Mouse (Mus musculus): ENCODE measurements at regions not wholly inside any gene's neighbourhood (a gene's known extent, or its start where the extent isn't known, plus 50 kb on each side); places are given as distances from the start of the nearest gene placed in this dataset.

- WGBS = 15% methylated on average over 11 of the region's 11 CpGs
- H3K4me3 ChIP-seq = peak overlapping the region; percentile 12; the same call in 1 of the 2 replicates
- peak overlapping the region; percentile 49 for H3K4me2 ChIP-seq
- no peaks in the 10 kb centered on the region for H3K27me3 ChIP-seq
- no peaks in the 10 kb centered on the region for H3K9me3 ChIP-seq
- no peak overlapping the region for H3K27ac ChIP-seq (replicated peaks)
- peaks cover 18% of the 10 kb centered on the region for H3K4me1 ChIP-seq (replicated peaks)
- no peak for ATAC-seq (ENCODE audit: low read depth)
- H3K36me3 ChIP-seq = no peaks in the 10 kb centered on the region
- H3K9ac ChIP-seq = 0 out of 2 replicates have a peak overlapping the region, but pooled peaks have one; percentile 38
Observed at GRCm38 (mm10) chr1:168598191-168598667, 166.2 kb upstream of the Pbx1 start.

DNA sequence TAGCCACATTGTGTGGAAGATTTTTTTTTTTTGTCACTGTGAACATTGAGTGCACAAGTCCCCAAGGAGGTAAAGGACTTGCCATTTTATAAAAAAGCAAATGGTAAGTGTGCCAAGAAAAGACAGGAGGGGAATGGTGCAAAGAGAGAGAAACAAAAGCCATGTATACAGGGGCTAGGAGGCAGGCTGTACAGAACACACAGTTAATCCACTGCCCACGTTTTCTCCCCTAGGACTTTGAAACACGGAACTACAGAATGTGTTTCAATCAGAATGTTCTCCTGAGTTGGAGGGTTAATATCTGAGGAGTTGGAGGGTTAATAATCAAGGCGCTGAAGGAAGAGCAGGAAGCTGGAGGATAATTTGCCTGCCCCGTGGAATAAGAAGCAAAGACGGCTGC lies 165.4 kb upstream of the Pbx1 start:
- Histone ChIP-seq H3K4me1 (replicated peaks) (peaks cover 18% of the 10 kb centered on the region), H3K27ac (replicated peaks) (peak overlapping the region; percentile 38; the same call in 1 of the 2 replicates), H3K9ac (peak overlapping the region; percentile 35; the same call in 1 of the 2 replicates), H3K4me2 (peak overlapping the region; percentile 49), H3K9me3 (no peaks in the 10 kb centered on the region), H3K36me3 (no peaks in the 10 kb centered on the region), H3K27me3 (no peaks in the 10 kb centered on the region), H3K4me3 (no peak overlapping the region)
- 13% methylated on average over 5 of the region's 5 CpGs for WGBS
- no peak for ATAC-seq (ENCODE audit: low read depth)

DNA sequence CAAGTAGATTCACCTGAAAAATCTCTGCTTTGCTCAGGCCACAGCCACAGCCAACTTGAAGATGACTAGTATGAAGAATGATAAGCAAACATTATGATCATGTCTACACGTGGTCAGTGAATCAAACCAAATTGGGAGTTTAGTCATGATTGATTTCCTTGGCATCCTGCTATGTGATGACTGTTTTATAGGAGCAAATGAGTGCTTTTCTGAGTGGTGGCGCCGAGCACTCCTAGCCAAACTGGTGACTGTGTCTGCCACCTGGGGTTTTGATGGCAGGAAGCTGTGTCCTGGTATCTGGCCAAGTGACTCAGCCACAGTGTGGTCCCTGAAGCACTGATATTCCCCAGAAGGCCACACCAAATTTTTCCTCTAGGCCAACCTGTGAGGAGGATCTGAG lies 152.1 kb upstream of the Pbx1 start:
- WGBS = 53% methylated on average over 3 of the region's 3 CpGs
- Histone ChIP-seq H3K36me3 (no peaks in the 10 kb centered on the region), H3K9ac (no peak overlapping the region), H3K4me1 (replicated peaks) (no peaks in the 10 kb centered on the region), H3K4me3 (no peak overlapping the region), H3K4me2 (no peak overlapping the region), H3K27ac (replicated peaks) (no peak overlapping the region), H3K27me3 (no peaks in the 10 kb centered on the region), H3K9me3 (no peaks in the 10 kb centered on the region)
- ATAC-seq (ENCODE audit: low read depth) = no peak

- Histone ChIP-seq H3K4me1 (replicated peaks) (no peaks in the 10 kb centered on the region), H3K4me3 (no peak overlapping the region), H3K4me2 (no peak overlapping the region), H3K27me3 (no peaks in the 10 kb centered on the region), H3K9me3 (no peaks in the 10 kb centered on the region), H3K36me3 (no peaks in the 10 kb centered on the region), H3K9ac (no peak overlapping the region), H3K27ac (replicated peaks) (no peak overlapping the region)
- no peak for ATAC-seq (ENCODE audit: low read depth)
- WGBS = 86% methylated on average over 5 of the region's 5 CpGs
Observed at GRCm38 (mm10) chr1:168582434-168582833, 150.4 kb upstream of the Pbx1 start.

DNA sequence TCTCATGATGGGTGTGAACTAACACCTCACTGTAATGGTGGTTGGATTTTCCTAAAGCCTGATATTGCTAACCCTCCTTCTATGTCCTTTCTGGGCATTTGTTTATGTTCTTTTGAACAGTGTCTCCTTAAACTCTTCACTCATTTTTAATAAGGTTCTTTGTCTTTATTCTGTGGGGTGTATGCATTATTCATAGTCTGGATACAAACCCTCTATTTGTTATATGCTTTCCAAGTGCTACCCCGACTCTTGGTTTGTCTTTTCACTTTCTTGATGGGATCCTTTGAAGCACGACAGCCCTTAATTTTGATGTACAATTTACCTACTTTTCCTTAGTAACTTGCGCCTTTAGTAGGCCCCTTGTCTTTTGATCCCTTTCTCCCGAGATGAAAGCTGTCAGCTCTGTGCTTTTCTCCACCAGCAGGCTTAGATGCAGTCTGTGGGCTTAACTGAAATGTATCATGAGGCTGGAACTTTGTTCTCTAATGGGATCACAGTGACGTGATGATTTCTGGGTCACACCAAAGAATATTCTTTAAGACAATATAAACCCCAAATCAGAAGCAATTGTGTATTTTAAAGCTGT lies 138.0 kb upstream of the Pbx1 start:
- no peaks in the 10 kb centered on the region for H3K9me3 ChIP-seq
- 47% methylated on average over 5 of the region's 5 CpGs for WGBS
- no peak for ATAC-seq (ENCODE audit: low read depth)
- H3K9ac ChIP-seq = no peak overlapping the region
- H3K4me1 ChIP-seq (replicated peaks) = no peaks in the 10 kb centered on the region
- no peaks in the 10 kb centered on the region for H3K27me3 ChIP-seq
- H3K36me3 ChIP-seq = no peaks in the 10 kb centered on the region
- no peak overlapping the region for H3K4me2 ChIP-seq
- no peak overlapping the region for H3K4me3 ChIP-seq
- H3K27ac ChIP-seq (replicated peaks) = no peak overlapping the region

- Histone ChIP-seq H3K27me3 (no peaks in the 10 kb centered on the region), H3K27ac (replicated peaks) (no peak overlapping the region), H3K9ac (no peak overlapping the region), H3K4me3 (no peak overlapping the region), H3K36me3 (no peaks in the 10 kb centered on the region), H3K9me3 (no peaks in the 10 kb centered on the region), H3K4me2 (no peak overlapping the region), H3K4me1 (replicated peaks) (no peaks in the 10 kb centered on the region)
- WGBS = 80% methylated on average over 3 of the region's 3 CpGs
- no peak for ATAC-seq (ENCODE audit: low read depth)
Observed at GRCm38 (mm10) chr1:168552394-168552793, 120.3 kb upstream of the Pbx1 start.

DNA sequence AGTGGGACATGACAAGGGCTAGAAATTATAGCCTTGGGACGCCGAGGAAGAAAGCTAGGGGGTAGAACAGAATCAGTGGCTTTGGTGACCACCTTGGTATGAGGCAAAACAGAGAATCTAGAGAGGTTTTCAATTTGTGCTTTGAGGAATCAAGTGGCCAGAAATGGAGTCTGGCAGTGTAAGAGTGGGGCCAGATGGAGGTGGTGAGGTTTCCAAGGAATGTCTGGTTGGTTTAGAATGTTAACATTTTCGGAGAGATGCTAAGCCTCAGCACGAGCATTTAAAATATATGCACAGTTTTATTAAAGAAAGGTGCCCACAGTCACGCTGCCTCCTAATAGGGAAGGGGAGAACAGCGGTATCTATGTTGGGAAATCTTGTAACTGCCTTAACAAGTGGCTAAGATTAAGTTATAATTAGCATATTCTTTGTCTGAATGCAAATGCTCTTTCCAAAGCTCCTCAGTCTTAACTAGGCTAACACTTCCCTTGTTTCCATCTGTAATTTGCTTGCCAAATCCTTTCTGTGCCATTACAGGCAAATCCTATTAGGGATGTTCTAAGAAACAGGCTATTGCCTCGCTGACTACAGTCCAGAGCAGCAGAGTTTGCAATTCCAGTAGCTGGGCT lies 117.9 kb upstream of the Pbx1 start:
- WGBS = 42% methylated on average over 7 of the region's 7 CpGs
- no peak for ATAC-seq (ENCODE audit: low read depth)

DNA sequence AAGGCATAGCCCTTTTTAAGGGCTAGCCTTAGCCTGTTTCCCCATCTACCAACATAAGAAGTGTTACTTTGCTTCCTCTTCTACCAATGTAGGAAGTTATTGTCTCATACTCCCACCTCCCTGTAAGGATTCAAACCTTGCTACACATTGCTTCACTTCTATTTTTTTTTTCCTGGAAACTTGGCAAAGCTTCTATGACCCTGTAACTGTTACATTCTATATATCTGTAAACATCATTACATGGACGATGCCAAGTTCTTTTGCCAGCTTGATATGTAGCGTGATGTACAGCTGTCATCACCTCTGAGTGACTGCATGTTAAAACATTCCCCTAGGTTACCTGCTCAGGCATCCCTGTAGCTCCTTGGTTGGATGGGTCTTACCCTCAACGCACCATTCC lies 114.1 kb upstream of the Pbx1 start:
- Histone ChIP-seq H3K4me3 (no peak overlapping the region), H3K4me2 (no peak overlapping the region), H3K9ac (no peak overlapping the region), H3K27ac (replicated peaks) (no peak overlapping the region), H3K36me3 (no peaks in the 10 kb centered on the region), H3K27me3 (no peaks in the 10 kb centered on the region), H3K9me3 (no peaks in the 10 kb centered on the region), H3K4me1 (replicated peaks) (no peaks in the 10 kb centered on the region)
- ATAC-seq (ENCODE audit: low read depth) = no peak
- WGBS = 98% methylated on average over 3 of the region's 3 CpGs

More for the DNA sequence above, 117.9 kb upstream of the Pbx1 start:
- H3K4me1 ChIP-seq (replicated peaks) = no peaks in the 10 kb centered on the region
- H3K27me3 ChIP-seq = no peaks in the 10 kb centered on the region
- H3K9me3 ChIP-seq = no peaks in the 10 kb centered on the region
- H3K27ac ChIP-seq (replicated peaks) = 0 out of 2 replicates have a peak overlapping the region, but pooled peaks have one; percentile 42
- H3K4me2 ChIP-seq = no peak overlapping the region
- no peak overlapping the region for H3K4me3 ChIP-seq
- H3K36me3 ChIP-seq = no peaks in the 10 kb centered on the region
- no peak overlapping the region for H3K9ac ChIP-seq

- Histone ChIP-seq H3K36me3 (no peaks in the 10 kb centered on the region), H3K4me1 (replicated peaks) (no peaks in the 10 kb centered on the region), H3K9me3 (no peaks in the 10 kb centered on the region), H3K27me3 (no peaks in the 10 kb centered on the region), H3K4me2 (no peak overlapping the region), H3K27ac (replicated peaks) (no peak overlapping the region), H3K4me3 (no peak overlapping the region), H3K9ac (no peak overlapping the region)
- no peak for ATAC-seq (ENCODE audit: low read depth)
- 82% methylated on average over 7 of the region's 7 CpGs for WGBS
Observed at GRCm38 (mm10) chr1:168545072-168545780, 113.2 kb upstream of the Pbx1 start.

GRCm38 (mm10) chr1:168541231-168541630 lies 109.2 kb upstream of the Pbx1 start:
- Histone ChIP-seq H3K4me3 (no peak overlapping the region), H3K9ac (no peak overlapping the region), H3K27me3 (no peaks in the 10 kb centered on the region), H3K4me2 (no peak overlapping the region), H3K4me1 (replicated peaks) (no peaks in the 10 kb centered on the region), H3K36me3 (no peaks in the 10 kb centered on the region), H3K27ac (replicated peaks) (no peak overlapping the region), H3K9me3 (no peaks in the 10 kb centered on the region)
- 76% methylated on average over 2 of the region's 2 CpGs for WGBS
- ATAC-seq (ENCODE audit: low read depth) = no peak

DNA sequence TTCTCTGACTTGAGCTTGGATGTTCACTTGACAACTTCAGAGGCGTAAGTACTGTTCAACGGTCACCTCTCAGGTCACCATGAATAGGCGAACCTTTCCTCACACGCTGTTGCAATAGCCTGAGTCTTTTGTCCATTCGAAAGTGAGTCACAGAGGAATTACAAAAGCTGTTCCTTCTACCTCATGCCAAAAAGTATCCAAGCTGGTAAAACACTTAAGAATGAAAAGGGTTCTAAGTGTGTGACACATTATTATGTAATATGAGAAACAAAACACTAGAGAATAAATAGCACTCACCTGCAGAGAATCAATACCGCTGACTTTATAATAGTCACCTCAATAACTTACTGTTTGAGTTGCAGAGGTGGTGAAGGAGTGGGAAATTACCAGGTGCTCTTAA lies 86.0 kb upstream of the Pbx1 start:
- 84% methylated on average over 6 of the region's 6 CpGs for WGBS
- Histone ChIP-seq H3K9ac (no peak overlapping the region), H3K27ac (replicated peaks) (no peak overlapping the region), H3K4me1 (replicated peaks) (no peaks in the 10 kb centered on the region), H3K9me3 (no peaks in the 10 kb centered on the region), H3K27me3 (no peaks in the 10 kb centered on the region), H3K36me3 (no peaks in the 10 kb centered on the region), H3K4me3 (no peak overlapping the region), H3K4me2 (no peak overlapping the region)
- no peak for ATAC-seq (ENCODE audit: low read depth)

GRCm38 (mm10) chr1:168506326-168506725 lies 74.3 kb upstream of the Pbx1 start:
- Histone ChIP-seq H3K27me3 (no peaks in the 10 kb centered on the region), H3K4me3 (no peak overlapping the region), H3K9ac (no peak overlapping the region), H3K9me3 (no peaks in the 10 kb centered on the region), H3K4me1 (replicated peaks) (no peaks in the 10 kb centered on the region; the same call in 1 of the 2 replicates), H3K36me3 (no peaks in the 10 kb centered on the region), H3K27ac (replicated peaks) (no peak overlapping the region), H3K4me2 (no peak overlapping the region)
- WGBS = 94% methylated on average over 1 of the region's 1 CpGs
- ATAC-seq (ENCODE audit: low read depth) = no peak

Data from neural tube, embryonic 13.5 days (tissue).